Mouse (Mus musculus) midbrain, postnatal 0 days (tissue): ENCODE data around the gene Flcn. TPM values are rescaled to one million over a fixed set of nuclear protein-coding genes. Genes with fewer than 3 reads are reported as not detected.

Experiments used
- ATAC-seq: fragments of 200-750 bp; cut with Nextera tagmentation; 2 replicates; pipeline ENCODE4 v1.8.0; 2017; ENCODE audit warnings: moderate number of reproducible peaks, mild to moderate bottlenecking, moderate TSS enrichment, moderate library complexity; ENCODE audit not compliant: low FRiP score
- DNase-seq: peaks from one replicate; pipeline ENCODE4 v3.0.0-alpha.2; 2015; ENCODE audit warnings: low spot score
- H3K27ac ChIP-seq: fragments of 300-500 bp; sonication (generic); 2 replicates; pipeline ENCODE4 v1.5.1; 2014; ENCODE audit warnings: low read depth, mild to moderate bottlenecking, low read length, mixed read lengths
- H3K27me3 ChIP-seq: fragments of 300-500 bp; sonication (generic); 2 replicates; pipeline ENCODE4 v1.6.1; 2014; ENCODE audit warnings: low read length, control low read depth, mixed read lengths; ENCODE audit not compliant: insufficient read depth
- H3K36me3 ChIP-seq: fragments of 300-500 bp; sonication (generic); 2 replicates; pipeline ENCODE4 v1.6.1; 2014; ENCODE audit warnings: low read length, control low read depth, mixed read lengths; ENCODE audit not compliant: insufficient read depth
- H3K4me1 ChIP-seq: fragments of 300-500 bp; sonication (generic); 2 replicates; pipeline ENCODE4 v1.6.1; 2014; ENCODE audit warnings: mild to moderate bottlenecking, control low read depth, antibody characterized with exemption, low read length, mixed read lengths; ENCODE audit not compliant: insufficient read depth
- H3K4me2 ChIP-seq: fragments of 300-500 bp; sonication (generic); 2 replicates; pipeline ENCODE4 v1.6.1; 2014; ENCODE audit warnings: low read depth, mild to moderate bottlenecking, low read length, mixed read lengths; ENCODE audit not compliant: poor library complexity, severe bottlenecking
- H3K4me3 ChIP-seq: fragments of 300-500 bp; sonication (generic); 2 replicates; pipeline ENCODE4 v1.5.1; 2014; ENCODE audit warnings: low read depth, mild to moderate bottlenecking, low read length, moderate library complexity
- H3K9ac ChIP-seq: fragments of 300-500 bp; sonication (generic); replicated peaks from 2 replicates; pipeline ENCODE4 v1.6.1; 2014; ENCODE audit warnings: mild to moderate bottlenecking, low read length, moderate library complexity, mixed read lengths; ENCODE audit not compliant: poor library complexity, severe bottlenecking
- H3K9me3 ChIP-seq: fragments of 300-500 bp; sonication (generic); 2 replicates; pipeline ENCODE4 v1.6.1; 2016; ENCODE audit warnings: low read length, control low read depth
- CTCF ChIP-seq: IDR thresholded peaks from 2 replicates; pipeline ENCODE4 v1.5.1; 2016; ENCODE audit warnings: antibody characterized with exemption, mild to moderate bottlenecking
- WGBS: fragments of 180-500 bp; shearing (Covaris S2); extraction: QIAGEN DNeasy Blood & Tissue Kit; methylation state at CpG from one replicate; pipeline ENCODE4 v1.1.7; 2014; 5-methylcytosine and 5-hydroxymethylcytosine counted together
- polyA plus RNA-seq: library from polyadenylated mRNA; unstranded; fragments of >200 nt; fragmentation: Nextera tagmentation; extraction: Ambion mirVana; gene quantifications from 2 replicates; pipeline ENCODE4 v1.2.1, GENCODE M21; 2015
- total RNA-seq: library from RNA; depleted of rRNA; stranded (reverse); fragments of >200 nt; gene quantifications from 2 replicates; pipeline ENCODE4 v1.2.3, GENCODE M21; 2014

Flcn gene
- total and polyA plus RNA-seq, 2 experiments from 2014 or later, result 31.0 to 44.0 TPM

DNA sequence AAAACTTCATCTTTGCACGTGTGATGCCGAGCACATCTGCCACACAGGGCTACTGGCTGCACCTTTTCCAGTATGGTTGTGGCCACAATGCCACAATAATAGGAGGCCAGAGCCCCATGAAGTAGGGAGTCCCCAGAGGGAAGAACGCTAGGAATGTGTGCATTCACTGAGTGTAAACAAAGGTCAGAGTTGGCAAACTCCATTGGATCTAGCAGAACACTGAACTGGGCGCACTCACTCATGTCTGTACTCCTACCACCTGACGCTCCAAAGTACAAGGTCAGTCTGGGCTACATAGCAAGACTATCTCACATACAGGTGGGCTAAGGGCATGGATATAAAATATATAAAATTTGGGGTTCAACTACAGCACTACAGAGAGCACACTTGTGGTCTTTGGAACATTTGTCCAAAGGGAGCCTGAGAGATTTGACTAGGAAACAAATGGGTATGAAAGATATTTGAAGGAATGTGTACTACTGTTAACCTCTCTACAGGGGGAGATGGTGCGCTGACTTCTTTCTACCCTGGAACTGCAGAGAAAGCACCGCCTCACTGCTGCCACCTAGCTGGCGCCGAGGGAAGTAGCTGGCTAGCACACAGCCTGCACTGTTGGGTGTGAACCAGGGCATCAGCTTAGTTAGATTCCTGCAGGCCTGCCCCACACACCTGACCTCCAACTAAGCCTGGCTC, 31.5 kb downstream of the Flcn start:
- no peak overlapping the region for H3K4me3 ChIP-seq
- H3K4me1 ChIP-seq, result no peaks in the 10 kb centered on the region
- no peak overlapping the region for H3K4me2 ChIP-seq
- ATAC-seq, result peak; percentile 31; the same call in 1 of the 2 replicates
- 55% methylated on average over 9 of the region's 9 CpGs for whole genome bisulfite sequencing
- no peaks in the 10 kb centered on the region for H3K27me3 ChIP-seq
- no peak overlapping the region for H3K27ac ChIP-seq
- peak; percentile 87 for TF ChIP-seq CTCF
- peak; percentile 59 for DNase-seq
- H3K9ac ChIP-seq, result no peak overlapping the region
- H3K9me3 ChIP-seq, result no peaks in the 10 kb centered on the region
- H3K36me3 ChIP-seq, result peaks cover 24% of the 10 kb centered on the region

GRCm38 (mm10) chr11:59777259-59777658, 32.6 kb downstream of the Flcn start:
- no peak for TF ChIP-seq CTCF
- Histone ChIP-seq H3K4me2 (no peak overlapping the region), H3K4me1 (no peaks in the 10 kb centered on the region), H3K9ac (no peak overlapping the region), H3K9me3 (no peaks in the 10 kb centered on the region), H3K4me3 (no peak overlapping the region), H3K36me3 (peaks cover 30% of the 10 kb centered on the region), H3K27me3 (no peaks in the 10 kb centered on the region), H3K27ac (no peak overlapping the region)
- ATAC-seq, result no peak
- WGBS, result 93% methylated on average over 5 of the region's 5 CpGs
- DNase-seq, result no peak

DNA sequence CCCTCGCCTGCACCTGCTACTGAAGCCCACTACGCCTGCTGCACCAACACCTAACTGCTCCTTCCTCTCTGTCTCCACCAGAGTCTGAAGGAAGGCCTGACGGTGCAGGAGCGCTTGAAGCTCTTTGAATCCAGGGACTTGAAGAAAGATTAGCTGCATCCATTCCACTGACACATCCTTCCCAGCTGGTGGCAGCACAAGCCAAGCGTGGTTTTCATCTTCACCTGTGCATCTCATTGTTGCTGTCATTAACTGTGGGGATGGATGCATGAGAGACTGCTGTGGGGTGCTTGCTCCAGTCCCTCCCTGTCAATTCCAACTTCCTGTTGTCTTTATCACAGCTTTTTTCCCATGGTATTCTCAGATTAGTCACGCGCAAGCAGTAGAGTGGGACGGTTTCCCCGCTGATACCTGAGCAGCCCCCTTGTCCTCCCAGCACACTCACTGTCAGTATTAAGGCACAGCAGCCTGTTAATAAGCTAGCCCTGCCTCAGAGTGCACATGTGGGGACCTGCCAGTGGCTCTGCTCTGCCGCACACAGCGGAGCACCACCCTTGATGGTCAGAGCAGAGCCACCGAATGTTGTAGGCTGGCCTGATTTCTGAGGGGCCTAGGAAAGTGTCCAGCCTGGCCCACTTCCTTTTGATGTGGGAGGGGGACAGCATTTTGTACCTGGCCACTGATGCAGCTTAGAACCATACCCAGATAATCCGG, 34.2 kb downstream of the Flcn start:
- peak; percentile 34; the same call in 1 of the 2 replicates for ATAC-seq
- H3K36me3 ChIP-seq, result peaks cover 47% of the 10 kb centered on the region
- peak; percentile 24 for DNase-seq

GRCm38 (mm10) chr11:59774522-59774921, 35.3 kb downstream of the Flcn start:
- DNase-seq, result no peak
- Histone ChIP-seq H3K4me2 (no peak overlapping the region), H3K9ac (no peak overlapping the region), H3K27ac (no peak overlapping the region), H3K4me3 (no peak overlapping the region), H3K36me3 (peaks cover 55% of the 10 kb centered on the region), H3K4me1 (no peaks in the 10 kb centered on the region), H3K27me3 (no peaks in the 10 kb centered on the region), H3K9me3 (no peaks in the 10 kb centered on the region)
- WGBS, result 91% methylated on average over 4 of the region's 4 CpGs
- no peak for TF ChIP-seq CTCF
- ATAC-seq, result no peak

More for the DNA sequence above, 34.2 kb downstream of the Flcn start:
- WGBS, result 67% methylated on average over 13 of the region's 13 CpGs
- H3K9me3 ChIP-seq, result no peaks in the 10 kb centered on the region
- H3K4me3 ChIP-seq, result no peak overlapping the region
- H3K9ac ChIP-seq, result no peak overlapping the region
- H3K4me2 ChIP-seq, result no peak overlapping the region
- peak; percentile 68 for TF ChIP-seq CTCF
- H3K27me3 ChIP-seq, result no peaks in the 10 kb centered on the region
- no peak overlapping the region for H3K27ac ChIP-seq
- H3K4me1 ChIP-seq, result no peaks in the 10 kb centered on the region

DNA sequence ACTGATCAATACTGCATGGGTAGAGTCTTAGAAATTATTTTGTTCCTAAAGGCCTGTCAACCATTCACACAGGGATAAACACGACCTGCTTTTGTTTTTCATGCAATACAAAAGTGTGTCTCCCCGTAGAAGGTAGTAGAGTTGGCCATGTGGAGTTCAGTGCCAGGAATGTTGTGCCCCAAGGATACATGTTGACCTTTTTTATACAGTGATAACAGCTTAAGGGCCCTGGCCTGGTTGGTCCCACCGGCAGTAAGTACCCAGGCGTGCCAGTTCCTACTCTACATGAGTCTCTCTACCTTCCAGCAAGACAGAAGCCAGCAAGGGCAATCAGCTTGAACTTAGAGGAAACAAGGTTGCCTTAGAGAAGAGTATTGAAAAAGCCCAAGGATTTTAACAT, 36.9 kb downstream of the Flcn start:
- H3K4me3 ChIP-seq, result no peak overlapping the region
- 92% methylated on average over 4 of the region's 4 CpGs for WGBS
- peaks cover 69% of the 10 kb centered on the region for H3K36me3 ChIP-seq
- DNase-seq (no peak), ATAC-seq (no peak)
- H3K27ac ChIP-seq, result no peak overlapping the region
- H3K9ac ChIP-seq, result no peak overlapping the region
- no peak for TF ChIP-seq CTCF
- no peaks in the 10 kb centered on the region for H3K4me1 ChIP-seq
- no peak overlapping the region for H3K4me2 ChIP-seq
- no peaks in the 10 kb centered on the region for H3K27me3 ChIP-seq
- H3K9me3 ChIP-seq, result no peaks in the 10 kb centered on the region

GRCm38 (mm10) chr11:59772291-59772690, 37.5 kb downstream of the Flcn start:
- 89% methylated on average over 2 of the region's 2 CpGs for WGBS
- no peak for ATAC-seq
- TF ChIP-seq CTCF, result no peak

More at GRCm38 (mm10) chr11:59772291-59772690, 37.5 kb downstream of the Flcn start:
- H3K27me3 ChIP-seq, result no peaks in the 10 kb centered on the region
- no peak overlapping the region for H3K4me2 ChIP-seq
- peaks cover 70% of the 10 kb centered on the region for H3K36me3 ChIP-seq
- H3K4me1 ChIP-seq, result no peaks in the 10 kb centered on the region
- no peak for DNase-seq
- no peaks in the 10 kb centered on the region for H3K9me3 ChIP-seq
- no peak overlapping the region for H3K4me3 ChIP-seq
- no peak overlapping the region for H3K27ac ChIP-seq
- H3K9ac ChIP-seq, result no peak overlapping the region
